In the genomic region with DNA sequence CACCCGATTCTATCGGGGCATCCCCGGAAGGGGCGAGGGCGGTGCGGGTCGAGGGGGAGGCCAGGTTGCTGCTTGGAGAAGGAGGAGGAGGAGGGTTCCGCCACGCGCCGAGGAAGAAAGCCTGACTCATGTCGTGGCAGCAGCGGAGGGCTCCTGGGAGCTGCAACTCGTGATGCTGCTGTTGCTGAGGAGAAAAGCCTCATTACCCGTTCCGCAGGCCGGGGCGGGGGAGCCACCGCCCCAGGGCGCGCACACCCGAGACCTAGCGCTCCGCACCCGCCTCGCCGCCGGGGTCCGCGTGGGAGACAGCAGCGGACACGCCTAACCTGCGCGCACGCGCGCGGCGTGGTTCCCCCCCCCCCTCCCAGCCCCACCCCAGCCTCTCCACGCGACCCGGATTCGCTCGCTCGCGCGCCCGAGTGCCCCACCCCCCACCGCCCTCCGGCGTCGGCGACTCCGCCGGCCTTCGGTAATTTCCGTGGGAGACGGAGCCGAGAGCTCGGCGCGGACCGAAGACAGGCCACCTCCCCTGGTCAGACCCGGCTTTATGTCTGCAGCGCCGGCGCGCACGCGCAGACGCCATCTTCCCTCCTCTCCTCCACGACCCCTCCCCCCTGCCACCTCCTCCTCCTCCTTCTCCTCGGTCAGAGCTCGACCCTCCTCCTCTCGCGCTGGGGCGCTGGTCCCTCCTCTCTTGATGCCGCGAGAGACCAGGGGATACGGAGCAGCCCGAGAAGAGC, we compare ENCODE assay signal across 8 mouse cellular contexts. TPM values are rescaled to one million over a fixed set of nuclear protein-coding genes. Genes with fewer than 3 reads are reported as not detected.
DNase-seq lines count a peak whose midpoint lies in the region; ATAC-seq and TF ChIP-seq lines count a peak whose summit lies in the region.

No protein-coding gene starts in this region.

- 0 out of 2 replicates have a peak, but pooled peaks have one; percentile 10 for TF ChIP-seq EP300 in ES-Bruce4 (IDR thresholded peaks at IDR 0.05; ENCODE audit: insufficient read depth, low read depth, low read length)

- peak overlapping the region; percentile 84 for H3K4me2 ChIP-seq in lung, embryonic 14.5 days

- peak overlapping the region; percentile 77 for H3K27ac ChIP-seq in ES-Bruce4 (ENCODE audit: insufficient read depth, low read length)
- H3K27ac ChIP-seq in lung, embryonic 14.5 days (ENCODE audit: low read depth), result peak overlapping the region; percentile 99

- peak overlapping the region; percentile 100 for H3K9ac ChIP-seq in ES-Bruce4 (ENCODE audit: low read depth, poor library complexity, severe bottlenecking)
- H3K9ac ChIP-seq in lung, embryonic 14.5 days, result peak overlapping the region; percentile 97

- ATAC-seq in hematopoietic stem cell, adult 5-6 weeks (replicated peaks in 1 of 2; ENCODE audit: insufficient read depth in 1 of 2, low FRiP score in 2 of 2, low TSS enrichment in 1 of 2, low read depth in 1 of 2, poor library complexity in 2 of 2, severe bottlenecking in 2 of 2), result peak; percentile 80 to 81
- ATAC-seq in lung, embryonic 14.5 days (ENCODE audit: insufficient read depth), result peak; percentile 97
- peak; percentile 55 for ATAC-seq in neutrophil, adult 5-6 weeks (ENCODE audit: extremely low read depth, insufficient number of reproducible peaks, low FRiP score, poor library complexity, severe bottlenecking)

- peaks cover 2% of the 10 kb centered on the region for H3K4me1 ChIP-seq in ES-Bruce4 (ENCODE audit: control insufficient read depth, insufficient read depth, low read length)
- H3K4me1 ChIP-seq in lung, embryonic 14.5 days (ENCODE audit: insufficient read depth), result peaks cover 23% of the 10 kb centered on the region

- H3K4me3 ChIP-seq in ES-Bruce4 (ENCODE audit: low read depth, low read length), result peak overlapping the region; percentile 58
- H3K4me3 ChIP-seq in lung, embryonic 14.5 days (ENCODE audit: low read depth, low read length), result peak overlapping the region; percentile 82

- under 1% methylated on average over 77 of the region's 81 CpGs for WGBS in lung, embryonic 14.5 days

- no peaks in the 10 kb centered on the region for H3K27me3 ChIP-seq in ES-Bruce4 (ENCODE audit: control insufficient read depth, insufficient read depth, low read length, poor library complexity, severe bottlenecking)
- H3K27me3 ChIP-seq in lung, embryonic 14.5 days (ENCODE audit: insufficient read depth, low read length), result no peaks in the 10 kb centered on the region

- peak; percentile 27 for TF ChIP-seq POLR2A in ES-Bruce4 (IDR thresholded peaks at IDR 0.05; ENCODE audit: insufficient read depth, low read length)

- H3K36me3 ChIP-seq in ES-Bruce4 (ENCODE audit: control insufficient read depth, insufficient read depth, low read length, poor library complexity, severe bottlenecking), result peaks cover 15% of the 10 kb centered on the region
- peaks cover 30% of the 10 kb centered on the region for H3K36me3 ChIP-seq in lung, embryonic 14.5 days (ENCODE audit: insufficient read depth)

- DNase-seq in cerebellum, adult 11-12 months, result peak; percentile 99
- peak; percentile 100 for DNase-seq in forelimb bud, embryonic 11.5 days (ENCODE audit: low read depth, low spot score)
- peak; percentile 96 for DNase-seq in layer of hippocampus, adult 8-10 months (ENCODE audit: low spot score in 2 of 2)
- peak; percentile 98 for DNase-seq in lung, embryonic 14.5 days
- DNase-seq in testis, postnatal 14 days (ENCODE audit: low spot score), result peak; percentile 97

- no peaks in the 10 kb centered on the region for H3K9me3 ChIP-seq in ES-Bruce4 (replicated peaks; ENCODE audit: control insufficient read depth, insufficient read depth, low read length, poor library complexity, severe bottlenecking)
- H3K9me3 ChIP-seq in lung, embryonic 14.5 days (ENCODE audit: low read depth, low read length), result no peaks in the 10 kb centered on the region

- TF ChIP-seq CTCF in ES-Bruce4 (IDR thresholded peaks at IDR 0.05; ENCODE audit: low read depth, low read length), result no peak
- no peak for TF ChIP-seq CTCF in lung, embryonic 14.5 days (IDR thresholded peaks at IDR 0.05; ENCODE audit: low read depth)

RNA-seq across cellular contexts. Expression of gene Tsc22d1, which starts 0.5 kb away (rescaled TPM):
- 258 and 261 TPM in 2 replicates for polyA plus RNA-seq in ES-Bruce4 (2011; ENCODE audit: insufficient read depth, insufficient read length, low read depth, missing spikeins)
- 317 and 343 TPM in 2 replicates for total RNA-seq in hematopoietic stem cell, adult 5-6 weeks (2017)
- 100 to 1,000 TPM; 443 to 537 (median 496) TPM for total RNA-seq in layer of hippocampus, adult 8-10 months (2022)
- 645 and 660 TPM in 2 replicates for polyA plus RNA-seq in lung, embryonic 14.5 days (2014; fragmentation: Nextera tagmentation; extraction: Ambion mirVana)
- 121 and 126 TPM in 2 replicates for total RNA-seq in neutrophil, adult 5-6 weeks (2017)

Comparison
In these comparisons a context has a peak if more than half of its experiments do, and no peak if none do; other contexts are left out.
1. Peak in every context shown above with its lines: DNase-seq, ATAC-seq, H3K4me3 ChIP-seq and H3K27ac ChIP-seq.